Mouse (Mus musculus) heart, embryonic 14.5 days (tissue): ENCODE measurements around the gene Memo1. TPM values are rescaled to one million over a fixed set of nuclear protein-coding genes. Genes with fewer than 3 reads are reported as not detected.

Source experiments
- ATAC-seq: fragments of 200-750 bp; cut with Nextera tagmentation; 2 replicates; pipeline ENCODE4 v1.8.0; 2017; ENCODE audit warnings: low read depth, moderate TSS enrichment; ENCODE audit not compliant: insufficient number of reproducible peaks, insufficient read depth, low FRiP score
- H3K27ac ChIP-seq, 2 experiments: fragments of 200-500 bp in 1 of 2; fragments of 300-500 bp in 1 of 2; sonication (generic) in 1 of 2; replicated peaks in 1 of 2; 2 replicates each; pipeline ENCODE4 v1.5.1; 2012 to 2014; ENCODE audit warnings: low read depth in 2 of 2, low read length in 2 of 2, control low read depth in 1 of 2, mild to moderate bottlenecking in 1 of 2, mixed read lengths in 1 of 2; ENCODE audit not compliant: control insufficient read depth in 1 of 2, insufficient read depth in 1 of 2
- H3K27me3 ChIP-seq: fragments of 300-500 bp; sonication (generic); 2 replicates; pipeline ENCODE4 v1.6.1; 2014; ENCODE audit warnings: mild to moderate bottlenecking, low read length, control low read depth; ENCODE audit not compliant: control insufficient read depth, insufficient read depth
- H3K36me3 ChIP-seq: fragments of 300-500 bp; sonication (generic); 2 replicates; pipeline ENCODE4 v1.6.1; 2014; ENCODE audit warnings: mild to moderate bottlenecking, control low read depth, low read length, mixed read lengths; ENCODE audit not compliant: control insufficient read depth, insufficient read depth
- H3K4me1 ChIP-seq, 2 experiments: fragments of 200-500 bp in 1 of 2; fragments of 300-500 bp in 1 of 2; sonication (generic) in 1 of 2; 2 replicates each; pipeline ENCODE4 v1.6.1; 2012 to 2014; ENCODE audit warnings: low read length in 2 of 2, control low read depth in 1 of 2, mixed read lengths in 1 of 2; ENCODE audit not compliant: control insufficient read depth in 2 of 2, insufficient read depth in 2 of 2
- H3K4me2 ChIP-seq: fragments of 300-500 bp; sonication (generic); 2 replicates; pipeline ENCODE4 v1.6.1; 2014; ENCODE audit warnings: mild to moderate bottlenecking, low read length
- H3K4me3 ChIP-seq, 2 experiments: fragments of 200-500 bp in 1 of 2; fragments of 300-500 bp in 1 of 2; sonication (generic) in 1 of 2; 2 replicates each; pipeline ENCODE4 v1.5.1; 2012 to 2014; ENCODE audit warnings: low read length in 2 of 2, mild to moderate bottlenecking in 2 of 2, control low read depth in 1 of 2, low read depth in 1 of 2, moderate library complexity in 1 of 2; ENCODE audit not compliant: control insufficient read depth in 1 of 2, insufficient read depth in 1 of 2
- H3K9ac ChIP-seq: fragments of 300-500 bp; sonication (generic); 2 replicates; pipeline ENCODE4 v1.6.1; 2014; ENCODE audit warnings: mild to moderate bottlenecking, low read length
- H3K9me3 ChIP-seq: fragments of 300-500 bp; sonication (generic); 2 replicates; pipeline ENCODE4 v1.6.1; 2016; ENCODE audit warnings: low read length, control low read depth; ENCODE audit not compliant: control insufficient read depth
- WGBS: fragments of 180-500 bp; shearing (Covaris S2); extraction: QIAGEN DNeasy Blood & Tissue Kit; methylation state at CpG from one replicate; pipeline ENCODE4 v1.1.7; 2014; 5-methylcytosine and 5-hydroxymethylcytosine counted together
- polyA plus RNA-seq: library from polyadenylated mRNA; unstranded; fragments of >200 nt; fragmentation: Nextera tagmentation; extraction: Ambion mirVana; gene quantifications from 2 replicates; pipeline ENCODE4 v1.2.1, GENCODE M21; 2014

The Memo1 gene
- polyA plus RNA-seq, 1 experiment from 2014 or later = 80.7 TPM

GRCm38 (mm10) chr17:74158161-74158560, 137.2 kb downstream of the Memo1 start:
- 92% methylated on average over 3 of the region's 3 CpGs for WGBS
- Histone ChIP-seq H3K9ac (no peak overlapping the region), H3K4me3 (no peak overlapping the region), H3K4me1 (no peaks in the 10 kb centered on the region), H3K9me3 (peaks cover 3% of the 10 kb centered on the region; the same call in 1 of the 2 replicates), H3K36me3 (no peaks in the 10 kb centered on the region), H3K27ac (no peak overlapping the region), H3K4me2 (no peak overlapping the region), H3K27me3 (no peaks in the 10 kb centered on the region)
- ATAC-seq = no peak

Other genes starting within 250 kb of the Memo1 start
- not detected in 2 replicates for gene Srd5a2, start 247.6 kb downstream of the Memo1 start, polyA plus RNA-seq
- gene Dpy30, start 28.4 kb upstream of the Memo1 start, polyA plus RNA-seq = 188 and 189 TPM in 2 replicates
- 20.1 and 21.4 TPM in 2 replicates for gene Spast, start 43.5 kb upstream of the Memo1 start, polyA plus RNA-seq
- 28.3 and 30.8 TPM in 2 replicates for gene Slc30a6, start 100.1 kb upstream of the Memo1 start, polyA plus RNA-seq
- 0.23 and 0.30 TPM in 2 replicates for gene Nlrc4, start 163.6 kb upstream of the Memo1 start, polyA plus RNA-seq
- 65.0 and 70.1 TPM in 2 replicates for gene Yipf4, start 194.0 kb upstream of the Memo1 start, polyA plus RNA-seq
- 75.3 and 76.6 TPM in 2 replicates for gene Birc6, start 232.8 kb upstream of the Memo1 start, polyA plus RNA-seq